Mouse (Mus musculus) testis, adult 2 months (tissue): Measurements from ENCODE around the gene Gigyf2. TPM values are rescaled to one million over a fixed set of nuclear protein-coding genes. Genes with fewer than 3 reads are reported as not detected.

Experiments used
- H3K27ac ChIP-seq: fragments of 200-500 bp; 2 replicates; pipeline ENCODE4 v1.5.1; 2012; ENCODE audit warnings: low read depth, low read length; ENCODE audit not compliant: control insufficient read depth, insufficient read depth
- H3K27me3 ChIP-seq: fragments of 200-500 bp; 2 replicates; pipeline ENCODE4 v1.6.1; 2012; ENCODE audit warnings: mild to moderate bottlenecking, low read length, moderate library complexity; ENCODE audit not compliant: control insufficient read depth, insufficient read depth
- H3K36me3 ChIP-seq: fragments of 200-500 bp; 2 replicates; pipeline ENCODE4 v1.6.1; 2012; ENCODE audit warnings: mild to moderate bottlenecking, low read length; ENCODE audit not compliant: control insufficient read depth, insufficient read depth
- H3K4me1 ChIP-seq: fragments of 200-500 bp; 2 replicates; pipeline ENCODE4 v1.6.1; 2012; ENCODE audit warnings: low read length; ENCODE audit not compliant: control insufficient read depth, insufficient read depth
- H3K4me3 ChIP-seq: fragments of 200-500 bp; 2 replicates; pipeline ENCODE4 v1.5.1; 2012; ENCODE audit warnings: low read depth, mild to moderate bottlenecking, low read length, moderate library complexity, mixed read lengths; ENCODE audit not compliant: control insufficient read depth
- CTCF ChIP-seq: fragments of 200-500 bp; IDR thresholded peaks from 2 replicates; pipeline ENCODE4 v1.5.1; 2012; ENCODE audit warnings: low read depth, mild to moderate bottlenecking, inconsistent platforms, low read length, moderate library complexity; ENCODE audit not compliant: control insufficient read depth, insufficient read depth, insufficient replicate concordance
- POLR2A ChIP-seq: fragments of 200-500 bp; IDR thresholded peaks from 2 replicates; pipeline ENCODE4 v1.6.1; 2012; ENCODE audit warnings: low read depth, mild to moderate bottlenecking, inconsistent platforms, low read length, moderate library complexity; ENCODE audit not compliant: control insufficient read depth
- polyA plus RNA-seq: library from polyadenylated mRNA; depleted of rRNA; stranded (reverse); fragments of >200 nt; gene quantifications from 2 replicates; pipeline ENCODE4 v1.2.3, GENCODE M21; 2012

Gene Gigyf2
- polyA plus RNA-seq, 1 experiment: 74.0 TPM

GRCm38 (mm10) chr1:87322778-87323177 is 4.0 kb upstream of the Gigyf2 start:
- Histone ChIP-seq H3K4me1 (no peaks in the 10 kb centered on the region), H3K4me3 (no peak overlapping the region), H3K27me3 (no peaks in the 10 kb centered on the region), H3K36me3 (no peaks in the 10 kb centered on the region), H3K27ac (no peak overlapping the region)
- TF ChIP-seq CTCF: no peak
- TF ChIP-seq POLR2A: no peak

- Histone ChIP-seq H3K36me3 (no peaks in the 10 kb centered on the region), H3K27me3 (no peaks in the 10 kb centered on the region), H3K4me3 (no peak overlapping the region), H3K27ac (no peak overlapping the region), H3K4me1 (no peaks in the 10 kb centered on the region)
- TF ChIP-seq CTCF (no peak), POLR2A (no peak)
These were observed 2.1 kb upstream of the Gigyf2 start for GRCm38 (mm10) chr1:87324649-87325048.

DNA sequence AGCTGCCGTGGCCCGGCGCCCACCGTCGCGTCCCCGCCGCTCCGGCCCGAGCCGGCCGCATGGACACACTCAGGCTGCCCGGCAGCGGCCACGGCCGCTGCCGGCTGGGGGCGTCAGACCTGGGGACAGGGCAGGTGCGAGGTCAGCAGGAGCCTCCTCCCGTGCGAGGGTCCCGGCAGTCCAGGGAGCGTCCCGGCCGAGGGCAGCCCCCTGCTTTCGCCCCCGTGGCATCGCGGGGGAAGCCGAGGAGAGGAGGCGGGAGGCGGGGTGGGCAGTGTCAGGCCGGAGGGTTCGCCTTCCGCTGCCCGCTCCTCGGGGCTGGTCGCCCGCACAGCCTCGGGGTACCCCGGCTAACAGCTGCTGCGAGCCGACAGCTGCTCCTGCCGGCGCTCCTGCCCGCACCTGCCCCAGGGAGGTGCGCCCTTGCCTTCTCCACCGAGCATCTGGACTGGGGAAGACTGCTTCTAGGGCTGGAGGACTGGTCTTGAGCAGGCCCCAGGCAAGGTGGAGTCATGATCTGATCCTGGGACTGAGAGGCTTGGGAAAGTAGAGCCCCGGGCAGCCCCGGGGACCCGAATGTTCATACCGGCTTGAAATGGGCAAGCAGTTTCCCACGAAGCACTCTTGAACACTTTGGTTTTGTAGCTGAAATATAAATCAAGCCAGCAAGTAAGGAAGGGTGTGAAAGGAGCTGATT is 515 bp downstream of the Gigyf2 start:
- Histone ChIP-seq H3K4me3 (peak overlapping the region; percentile 89), H3K36me3 (no peaks in the 10 kb centered on the region), H3K27me3 (no peaks in the 10 kb centered on the region), H3K4me1 (no peaks in the 10 kb centered on the region), H3K27ac (peak overlapping the region; percentile 73)
- peak; percentile 9; the same call in 1 of the 2 replicates for TF ChIP-seq POLR2A
- TF ChIP-seq CTCF: no peak

DNA sequence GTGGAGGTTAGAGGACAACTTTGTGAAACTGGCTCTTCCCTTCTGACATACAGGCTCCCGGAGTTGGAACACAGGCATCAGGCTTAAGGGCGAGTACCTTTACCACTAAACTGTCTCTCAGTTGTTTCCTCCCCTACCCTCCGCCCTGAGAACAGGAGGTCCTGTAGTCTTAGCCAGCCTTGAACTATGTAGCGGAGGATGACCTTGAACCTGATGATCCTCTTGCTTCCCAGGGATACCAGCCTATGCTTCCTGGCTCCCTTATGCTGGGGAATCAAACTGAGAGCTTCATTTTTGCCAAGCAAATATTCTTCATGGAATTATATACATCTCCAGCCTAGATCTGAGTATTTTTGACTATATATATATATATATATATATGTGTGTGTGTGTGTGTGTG is 5.0 kb downstream of the Gigyf2 start:
- H3K27me3 ChIP-seq: no peaks in the 10 kb centered on the region
- H3K27ac ChIP-seq: no peak overlapping the region
- no peak overlapping the region for H3K4me3 ChIP-seq

GRCm38 (mm10) chr1:87350576-87350975 is 23.8 kb downstream of the Gigyf2 start:
- no peaks in the 10 kb centered on the region for H3K36me3 ChIP-seq

More for the DNA sequence above, 5.0 kb downstream of the Gigyf2 start:
- TF ChIP-seq POLR2A (no peak), CTCF (no peak)
- Histone ChIP-seq H3K36me3 (peaks cover 1% of the 10 kb centered on the region; the same call in 1 of the 2 replicates), H3K4me1 (no peaks in the 10 kb centered on the region)

GRCm38 (mm10) chr1:87360276-87360675 is 33.5 kb downstream of the Gigyf2 start:
- no peaks in the 10 kb centered on the region for H3K27me3 ChIP-seq
- no peaks in the 10 kb centered on the region for H3K4me1 ChIP-seq
- H3K4me3 ChIP-seq: no peak overlapping the region
- H3K27ac ChIP-seq: no peak overlapping the region
- peaks cover 2% of the 10 kb centered on the region for H3K36me3 ChIP-seq
- TF ChIP-seq POLR2A (no peak), CTCF (no peak)

More at GRCm38 (mm10) chr1:87350576-87350975, 23.8 kb downstream of the Gigyf2 start:
- Histone ChIP-seq H3K4me1 (no peaks in the 10 kb centered on the region), H3K27ac (no peak overlapping the region), H3K27me3 (no peaks in the 10 kb centered on the region), H3K4me3 (no peak overlapping the region)
- TF ChIP-seq CTCF: no peak
- TF ChIP-seq POLR2A: no peak

GRCm38 (mm10) chr1:87378024-87378560 is 51.3 kb downstream of the Gigyf2 start:
- no peak for TF ChIP-seq CTCF
- Histone ChIP-seq H3K4me1 (no peaks in the 10 kb centered on the region), H3K27me3 (no peaks in the 10 kb centered on the region), H3K36me3 (peaks cover 3% of the 10 kb centered on the region; the same call in 1 of the 2 replicates), H3K27ac (no peak overlapping the region), H3K4me3 (no peak overlapping the region)

DNA sequence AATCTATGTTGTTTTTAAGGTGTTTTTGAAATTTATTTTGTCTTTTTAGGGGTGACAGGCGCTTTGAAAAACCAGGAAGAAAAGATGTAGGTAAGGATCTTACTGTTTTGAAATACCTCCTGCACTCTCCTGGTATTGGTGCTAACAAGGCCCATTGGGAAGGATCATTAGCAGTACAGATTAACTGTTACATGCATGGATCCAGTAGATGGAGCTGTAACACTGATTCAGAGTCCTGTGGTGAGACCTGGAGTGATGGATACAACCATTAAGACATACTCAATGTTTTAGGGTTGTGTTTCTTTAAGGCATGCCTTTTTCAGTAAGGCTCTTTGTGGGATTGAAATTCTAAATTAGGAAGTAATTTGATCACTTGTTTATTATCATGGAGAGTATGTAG is 53.1 kb downstream of the Gigyf2 start:
- peaks cover 2% of the 10 kb centered on the region; the same call in 1 of the 2 replicates for H3K36me3 ChIP-seq
- no peak overlapping the region for H3K4me3 ChIP-seq
- TF ChIP-seq POLR2A: no peak
- TF ChIP-seq CTCF: no peak
- no peak overlapping the region for H3K27ac ChIP-seq
- H3K4me1 ChIP-seq: no peaks in the 10 kb centered on the region
- H3K27me3 ChIP-seq: no peaks in the 10 kb centered on the region
